Mouse (Mus musculus) ES-E14 (cell line): ENCODE data around the gene Pstpip1.

Source experiments
- MAFK ChIP-seq: IDR thresholded peaks from 2 replicates; pipeline ENCODE4 v1.6.1; 2014; ENCODE audit warnings: mild to moderate bottlenecking, low read depth, low read length, inconsistent platforms; ENCODE audit not compliant: insufficient read depth
- ZNF384 ChIP-seq: IDR thresholded peaks from 2 replicates; pipeline ENCODE4 v1.6.1; 2012; ENCODE audit warnings: low read depth, low read length, inconsistent platforms

DNA sequence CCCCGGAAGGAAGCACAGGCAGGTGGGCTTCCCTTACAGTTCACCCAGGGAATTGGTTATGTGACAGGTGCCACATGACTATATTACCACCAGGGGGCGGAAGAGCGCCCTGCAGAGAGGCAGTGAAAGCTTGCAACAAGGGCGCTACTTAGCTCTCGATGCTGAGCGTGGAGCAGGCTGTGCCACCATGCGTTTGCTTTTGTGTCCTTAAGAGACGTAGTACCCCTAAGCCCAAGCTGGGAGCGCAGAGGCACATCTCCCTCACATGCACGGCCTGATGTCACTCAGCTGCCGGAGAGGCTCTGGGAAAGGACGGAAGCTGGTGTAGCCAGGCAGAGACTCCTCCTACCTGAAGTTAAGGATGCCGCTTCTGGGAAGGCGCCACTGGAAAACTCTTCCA lies 28.8 kb downstream of the Pstpip1 start:
- no peak for TF ChIP-seq ZNF384
- TF ChIP-seq MAFK = no peak
